Mouse (Mus musculus): ENCODE results near the gene Fem1b. TPM values are rescaled to one million over a fixed set of nuclear protein-coding genes. Genes with fewer than 3 reads are reported as not detected.

Gene Fem1b
- polyA plus RNA-seq, 1 experiment from 2014 or later, result 38.2 TPM

DNA sequence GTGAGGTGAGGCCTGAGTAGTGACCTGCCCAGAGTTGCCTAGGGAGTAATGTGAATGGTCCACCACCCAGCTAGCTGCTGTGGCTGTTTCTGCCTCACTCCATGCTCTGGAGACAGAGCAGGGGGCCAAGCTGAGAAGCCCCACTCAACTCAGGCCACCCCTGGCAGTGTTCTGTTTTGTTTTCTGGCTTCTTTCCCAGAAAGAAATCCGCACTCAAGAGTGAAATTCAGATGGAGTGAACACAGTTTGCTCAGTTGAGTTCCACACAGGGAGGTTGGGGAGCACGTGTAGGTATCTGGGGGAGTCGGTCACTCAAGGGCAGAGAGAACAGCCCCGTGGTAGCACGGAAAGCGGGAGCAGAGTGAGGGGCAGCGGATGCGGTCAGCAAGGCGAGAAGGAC, 33.0 kb downstream of the Fem1b start:
- WGBS, result 69% methylated on average over 9 of the region's 9 CpGs
- no peak overlapping the region for H3K4me3 ChIP-seq (ENCODE audit: low read length)
- H3K9me3 ChIP-seq (ENCODE audit: control insufficient read depth, low read length), result no peaks in the 10 kb centered on the region
- H3K36me3 ChIP-seq (ENCODE audit: control insufficient read depth, insufficient read depth, low read length), result no peaks in the 10 kb centered on the region
- H3K4me2 ChIP-seq (replicated peaks; ENCODE audit: low read depth, low read length), result no peak overlapping the region
- peaks cover 18% of the 10 kb centered on the region for H3K4me1 ChIP-seq (ENCODE audit: control insufficient read depth, insufficient read depth, low read length)
- no peak overlapping the region for H3K9ac ChIP-seq (ENCODE audit: low read depth, low read length)
- ATAC-seq (ENCODE audit: low FRiP score, low TSS enrichment), result no peak
- no peak overlapping the region for H3K27ac ChIP-seq (ENCODE audit: low read depth, low read length)
- no peaks in the 10 kb centered on the region for H3K27me3 ChIP-seq (ENCODE audit: control insufficient read depth, insufficient read depth, low read length)

- ATAC-seq (ENCODE audit: low FRiP score, low TSS enrichment), result peak; percentile 53; the same call in 1 of the 2 replicates
- Histone ChIP-seq H3K4me3 (ENCODE audit: low read length) (no peak overlapping the region), H3K27ac (ENCODE audit: low read depth, low read length) (no peak overlapping the region), H3K9ac (ENCODE audit: low read depth, low read length) (no peak overlapping the region), H3K4me2 (replicated peaks; ENCODE audit: low read depth, low read length) (no peak overlapping the region), H3K4me1 (ENCODE audit: control insufficient read depth, insufficient read depth, low read length) (peaks cover 6% of the 10 kb centered on the region; the same call in 1 of the 2 replicates), H3K9me3 (ENCODE audit: control insufficient read depth, low read length) (no peaks in the 10 kb centered on the region), H3K27me3 (ENCODE audit: control insufficient read depth, insufficient read depth, low read length) (no peaks in the 10 kb centered on the region), H3K36me3 (ENCODE audit: control insufficient read depth, insufficient read depth, low read length) (no peaks in the 10 kb centered on the region)
- WGBS, result 7% methylated on average over 5 of the region's 5 CpGs
These were observed 34.3 kb downstream of the Fem1b start for GRCm38 (mm10) chr9:62777461-62777860.

GRCm38 (mm10) chr9:62775464-62775863, 36.3 kb downstream of the Fem1b start:
- Histone ChIP-seq H3K36me3 (ENCODE audit: control insufficient read depth, insufficient read depth, low read length) (no peaks in the 10 kb centered on the region), H3K4me3 (ENCODE audit: low read length) (no peak overlapping the region), H3K27ac (ENCODE audit: low read depth, low read length) (no peak overlapping the region), H3K4me2 (replicated peaks; ENCODE audit: low read depth, low read length) (no peak overlapping the region), H3K27me3 (ENCODE audit: control insufficient read depth, insufficient read depth, low read length) (no peaks in the 10 kb centered on the region), H3K9ac (ENCODE audit: low read depth, low read length) (no peak overlapping the region), H3K4me1 (ENCODE audit: control insufficient read depth, insufficient read depth, low read length) (no peaks in the 10 kb centered on the region), H3K9me3 (ENCODE audit: control insufficient read depth, low read length) (no peaks in the 10 kb centered on the region)
- ATAC-seq (ENCODE audit: low FRiP score, low TSS enrichment), result no peak
- WGBS, result 36% methylated on average over 4 of the region's 4 CpGs

DNA sequence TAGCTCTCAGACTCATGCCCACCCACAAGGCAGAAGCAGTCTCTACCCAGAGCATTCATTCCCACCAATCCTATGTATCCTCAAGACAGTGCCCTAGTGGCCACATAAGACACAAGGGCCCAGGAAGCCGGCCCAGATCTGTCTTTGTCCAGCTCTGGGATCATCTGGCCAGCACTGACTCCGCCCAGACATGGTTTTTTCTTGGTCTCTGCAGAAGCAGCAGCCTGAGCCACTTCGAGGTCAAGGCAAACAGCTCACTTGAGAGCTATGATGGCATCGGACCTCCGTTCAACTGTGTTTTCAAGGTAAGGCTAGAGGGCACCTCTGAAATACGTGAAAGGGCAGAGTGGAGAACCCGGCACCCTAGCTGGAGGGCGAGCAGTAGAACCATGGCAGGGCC, 39.0 kb downstream of the Fem1b start:
- no peaks in the 10 kb centered on the region for H3K27me3 ChIP-seq (ENCODE audit: control insufficient read depth, insufficient read depth, low read length)
- H3K36me3 ChIP-seq (ENCODE audit: control insufficient read depth, insufficient read depth, low read length), result no peaks in the 10 kb centered on the region
- H3K9ac ChIP-seq (ENCODE audit: low read depth, low read length), result no peak overlapping the region
- 67% methylated on average over 8 of the region's 8 CpGs for WGBS
- ATAC-seq (ENCODE audit: low FRiP score, low TSS enrichment), result no peak
- no peaks in the 10 kb centered on the region for H3K4me1 ChIP-seq (ENCODE audit: control insufficient read depth, insufficient read depth, low read length)
- no peak overlapping the region for H3K27ac ChIP-seq (ENCODE audit: low read depth, low read length)
- no peaks in the 10 kb centered on the region for H3K9me3 ChIP-seq (ENCODE audit: control insufficient read depth, low read length)
- no peak overlapping the region for H3K4me3 ChIP-seq (ENCODE audit: low read length)
- H3K4me2 ChIP-seq (replicated peaks; ENCODE audit: low read depth, low read length), result no peak overlapping the region

DNA sequence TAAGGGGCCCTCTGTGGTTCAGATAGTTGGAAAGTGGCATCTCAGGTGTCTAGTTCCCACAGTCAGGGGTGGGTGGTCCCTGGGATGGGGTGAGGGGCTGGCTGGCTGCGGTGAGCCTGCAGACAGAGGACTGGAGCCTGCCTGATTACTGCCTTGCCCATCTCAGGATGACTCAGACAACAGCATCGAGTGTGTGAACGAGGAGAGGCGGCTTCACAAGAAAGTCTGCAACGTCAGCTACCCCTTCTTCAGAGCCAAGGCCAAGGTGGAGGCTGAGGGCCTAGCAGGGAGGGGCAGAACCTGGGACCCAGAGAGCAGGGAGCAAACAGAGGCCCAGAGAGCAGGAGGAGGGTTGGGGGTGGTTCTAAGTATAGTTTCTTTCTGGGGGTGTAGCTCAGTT, 43.4 kb downstream of the Fem1b start:
- Histone ChIP-seq H3K4me3 (ENCODE audit: low read length) (no peak overlapping the region), H3K27ac (ENCODE audit: low read depth, low read length) (no peak overlapping the region), H3K27me3 (ENCODE audit: control insufficient read depth, insufficient read depth, low read length) (no peaks in the 10 kb centered on the region), H3K4me1 (ENCODE audit: control insufficient read depth, insufficient read depth, low read length) (no peaks in the 10 kb centered on the region), H3K9me3 (ENCODE audit: control insufficient read depth, low read length) (no peaks in the 10 kb centered on the region), H3K36me3 (ENCODE audit: control insufficient read depth, insufficient read depth, low read length) (no peaks in the 10 kb centered on the region), H3K9ac (ENCODE audit: low read depth, low read length) (no peak overlapping the region), H3K4me2 (replicated peaks; ENCODE audit: low read depth, low read length) (no peak overlapping the region)
- no peak for ATAC-seq (ENCODE audit: low FRiP score, low TSS enrichment)
- WGBS, result 70% methylated on average over 5 of the region's 5 CpGs

DNA sequence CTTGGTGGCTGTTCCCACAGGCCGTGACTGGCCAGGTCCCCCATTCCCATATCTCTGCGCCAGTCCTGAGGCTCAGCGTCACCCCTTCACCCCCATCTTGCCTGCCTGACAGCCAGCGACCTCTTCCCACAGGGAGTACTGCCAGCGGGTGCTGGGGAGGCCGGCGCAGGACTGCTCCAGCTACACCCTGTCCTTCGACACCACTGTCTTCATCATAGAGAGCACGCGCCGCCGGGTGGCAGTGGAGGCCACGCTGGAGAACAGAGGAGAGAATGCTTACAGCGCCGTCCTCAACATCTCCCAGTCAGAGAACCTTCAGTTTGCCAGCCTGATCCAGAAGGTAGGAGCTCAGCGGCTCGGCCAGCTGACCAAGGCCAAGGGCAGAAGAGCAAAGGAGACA, 44.3 kb downstream of the Fem1b start:
- no peak overlapping the region for H3K4me3 ChIP-seq (ENCODE audit: low read length)
- no peaks in the 10 kb centered on the region for H3K9me3 ChIP-seq (ENCODE audit: control insufficient read depth, low read length)
- no peaks in the 10 kb centered on the region for H3K36me3 ChIP-seq (ENCODE audit: control insufficient read depth, insufficient read depth, low read length)
- no peak for ATAC-seq (ENCODE audit: low FRiP score, low TSS enrichment)
- no peak overlapping the region for H3K9ac ChIP-seq (ENCODE audit: low read depth, low read length)
- no peak overlapping the region for H3K4me2 ChIP-seq (replicated peaks; ENCODE audit: low read depth, low read length)
- H3K4me1 ChIP-seq (ENCODE audit: control insufficient read depth, insufficient read depth, low read length), result no peaks in the 10 kb centered on the region
- no peaks in the 10 kb centered on the region for H3K27me3 ChIP-seq (ENCODE audit: control insufficient read depth, insufficient read depth, low read length)
- WGBS, result 62% methylated on average over 17 of the region's 17 CpGs
- no peak overlapping the region for H3K27ac ChIP-seq (ENCODE audit: low read depth, low read length)

GRCm38 (mm10) chr9:62765346-62765745, 46.4 kb downstream of the Fem1b start:
- Histone ChIP-seq H3K9ac (ENCODE audit: low read depth, low read length) (no peak overlapping the region), H3K4me3 (ENCODE audit: low read length) (no peak overlapping the region), H3K36me3 (ENCODE audit: control insufficient read depth, insufficient read depth, low read length) (no peaks in the 10 kb centered on the region), H3K4me1 (ENCODE audit: control insufficient read depth, insufficient read depth, low read length) (no peaks in the 10 kb centered on the region), H3K27ac (ENCODE audit: low read depth, low read length) (no peak overlapping the region), H3K9me3 (ENCODE audit: control insufficient read depth, low read length) (no peaks in the 10 kb centered on the region), H3K4me2 (replicated peaks; ENCODE audit: low read depth, low read length) (no peak overlapping the region), H3K27me3 (ENCODE audit: control insufficient read depth, insufficient read depth, low read length) (no peaks in the 10 kb centered on the region)
- no peak for ATAC-seq (ENCODE audit: low FRiP score, low TSS enrichment)
- WGBS, result 78% methylated on average over 4 of the region's 4 CpGs

DNA sequence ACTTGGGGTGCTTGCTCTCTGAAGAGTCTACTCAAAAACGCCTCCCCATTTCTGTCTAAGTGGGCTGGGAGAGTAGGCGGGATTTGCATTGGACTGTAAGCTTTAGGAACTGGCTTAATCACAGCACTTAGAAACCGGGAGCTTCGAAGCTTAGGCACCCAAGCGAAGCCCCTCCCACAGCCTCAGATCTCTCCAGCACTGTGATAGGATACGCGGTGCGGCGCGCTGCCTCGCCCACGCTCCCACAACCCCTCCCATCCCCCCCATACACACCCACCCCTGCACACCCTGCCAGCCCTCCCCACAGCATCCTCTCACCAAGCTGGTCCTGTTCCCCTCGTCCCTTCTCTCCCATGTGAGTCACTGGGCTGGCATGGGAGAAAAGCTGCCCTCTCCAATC, 48.3 kb downstream of the Fem1b start:
- no peaks in the 10 kb centered on the region for H3K27me3 ChIP-seq (ENCODE audit: control insufficient read depth, insufficient read depth, low read length)
- no peaks in the 10 kb centered on the region for H3K4me1 ChIP-seq (ENCODE audit: control insufficient read depth, insufficient read depth, low read length)
- no peaks in the 10 kb centered on the region for H3K9me3 ChIP-seq (ENCODE audit: control insufficient read depth, low read length)
- ATAC-seq (ENCODE audit: low FRiP score, low TSS enrichment), result peak; percentile 54
- no peak overlapping the region for H3K9ac ChIP-seq (ENCODE audit: low read depth, low read length)
- H3K4me2 ChIP-seq (replicated peaks; ENCODE audit: low read depth, low read length), result peak overlapping the region; percentile 19
- H3K4me3 ChIP-seq (ENCODE audit: low read length), result no peak overlapping the region
- no peak overlapping the region for H3K27ac ChIP-seq (ENCODE audit: low read depth, low read length)
- 6% methylated on average over 13 of the region's 13 CpGs for WGBS
- H3K36me3 ChIP-seq (ENCODE audit: control insufficient read depth, insufficient read depth, low read length), result no peaks in the 10 kb centered on the region

GRCm38 (mm10) chr9:62759601-62760000, 52.1 kb downstream of the Fem1b start:
- 70% methylated on average over 3 of the region's 3 CpGs for WGBS
- Histone ChIP-seq H3K27me3 (ENCODE audit: control insufficient read depth, insufficient read depth, low read length) (no peaks in the 10 kb centered on the region), H3K4me1 (ENCODE audit: control insufficient read depth, insufficient read depth, low read length) (no peaks in the 10 kb centered on the region), H3K27ac (ENCODE audit: low read depth, low read length) (no peak overlapping the region), H3K4me3 (ENCODE audit: low read length) (no peak overlapping the region), H3K9ac (ENCODE audit: low read depth, low read length) (no peak overlapping the region), H3K4me2 (replicated peaks; ENCODE audit: low read depth, low read length) (no peak overlapping the region), H3K9me3 (ENCODE audit: control insufficient read depth, low read length) (no peaks in the 10 kb centered on the region), H3K36me3 (ENCODE audit: control insufficient read depth, insufficient read depth, low read length) (no peaks in the 10 kb centered on the region)
- ATAC-seq (ENCODE audit: low FRiP score, low TSS enrichment), result no peak

DNA sequence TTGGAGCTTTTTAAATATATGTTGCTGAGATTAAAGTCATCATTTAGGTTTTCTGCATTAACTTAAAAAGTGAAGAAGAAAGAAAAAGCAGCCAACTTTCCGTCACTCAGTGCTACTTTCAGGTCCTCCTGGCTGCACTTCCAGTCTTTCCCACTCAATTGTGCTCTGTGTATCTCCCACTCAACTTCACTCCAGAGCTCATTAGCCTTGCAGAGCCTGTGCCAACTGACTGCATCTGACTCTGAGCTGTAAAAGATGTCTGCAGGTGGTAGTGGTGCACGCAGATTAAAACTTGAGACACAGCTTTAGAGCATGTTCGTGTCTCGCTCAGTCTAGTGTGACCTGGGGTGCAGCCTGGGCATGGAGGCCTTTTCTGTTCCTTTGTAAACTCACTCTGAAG, 53.4 kb downstream of the Fem1b start:
- Histone ChIP-seq H3K4me2 (replicated peaks; ENCODE audit: low read depth, low read length) (no peak overlapping the region), H3K4me3 (ENCODE audit: low read length) (no peak overlapping the region), H3K36me3 (ENCODE audit: control insufficient read depth, insufficient read depth, low read length) (no peaks in the 10 kb centered on the region), H3K9me3 (ENCODE audit: control insufficient read depth, low read length) (no peaks in the 10 kb centered on the region), H3K9ac (ENCODE audit: low read depth, low read length) (no peak overlapping the region), H3K27me3 (ENCODE audit: control insufficient read depth, insufficient read depth, low read length) (no peaks in the 10 kb centered on the region), H3K27ac (ENCODE audit: low read depth, low read length) (no peak overlapping the region), H3K4me1 (ENCODE audit: control insufficient read depth, insufficient read depth, low read length) (no peaks in the 10 kb centered on the region)
- 64% methylated on average over 4 of the region's 4 CpGs for WGBS
- ATAC-seq (ENCODE audit: low FRiP score, low TSS enrichment), result no peak
